Mouse (Mus musculus) mature B cell (primary cell): ENCODE data around the gene Tfpi.
"Not testable (repeated sequence)": the region's sequence is repeated elsewhere in the genome, so short reads cannot be mapped to it uniquely, and the experiment has no call there.

Experiments
- in situ Hi-C: fragments of 300-500 bp; cut with MboI; formaldehyde crosslinking; loops from 2 replicates; pipeline ENCODE4 v1.14.3; 2019

Tfpi gene

DNA sequence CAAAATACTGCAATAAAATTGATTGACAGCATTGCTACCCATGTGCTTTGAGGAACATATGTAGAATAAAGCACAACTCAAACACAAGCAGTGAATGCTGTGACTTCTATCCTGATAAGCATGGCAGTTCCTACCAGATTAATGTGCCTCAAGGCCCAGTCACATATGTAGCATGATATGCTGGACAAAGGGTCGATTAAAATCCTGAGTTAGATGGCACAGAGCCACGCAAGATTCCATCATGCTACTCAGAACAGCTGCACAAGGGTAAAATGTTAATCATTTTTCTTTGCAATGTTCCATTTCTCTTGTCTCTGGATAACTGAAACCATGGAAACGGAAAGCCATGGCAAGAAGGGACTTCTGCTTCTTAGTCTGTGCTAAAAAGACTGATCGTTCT is 80.0 kb downstream of the Tfpi start:
- in situ Hi-C loops = no loop called here

DNA sequence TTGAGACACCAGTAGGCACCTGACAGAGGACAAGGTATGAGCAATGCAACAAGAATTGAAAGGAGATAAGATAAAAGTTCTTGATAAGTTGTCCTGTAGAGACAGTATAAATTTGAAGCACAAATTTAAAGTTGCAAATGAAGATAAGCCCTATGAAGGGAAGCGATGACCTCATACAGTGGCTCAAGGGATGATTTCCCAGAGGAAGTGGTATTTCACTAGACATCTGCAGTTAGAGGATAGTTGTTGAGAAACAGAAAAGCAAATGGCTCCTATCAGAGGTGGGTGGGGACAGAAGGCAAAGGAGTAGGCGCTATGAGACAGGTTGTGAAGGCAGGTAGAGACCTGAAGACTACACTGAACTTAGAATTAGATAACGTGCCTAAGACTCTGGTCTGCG is 83.3 kb downstream of the Tfpi start:
- in situ Hi-C loops = no loop called here

DNA sequence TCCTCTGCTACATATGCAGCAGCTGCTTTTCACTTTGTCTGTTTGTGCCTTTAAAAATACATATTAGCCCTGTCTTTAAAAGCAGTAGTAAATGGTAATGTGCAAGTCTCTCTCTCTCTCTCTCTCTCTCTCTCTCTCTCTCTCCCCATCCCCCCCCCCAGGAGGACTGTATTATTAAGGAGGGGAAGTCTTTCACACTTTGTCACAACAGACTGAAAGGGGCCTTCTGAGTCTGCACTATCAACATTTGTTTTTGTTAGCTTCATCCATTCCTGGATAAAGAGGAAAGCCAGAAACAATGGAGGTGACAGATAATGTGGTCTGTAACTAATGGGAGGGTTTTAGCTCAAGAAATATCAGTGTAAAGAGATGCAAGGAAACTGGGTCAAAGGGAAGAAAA is 87.5 kb downstream of the Tfpi start:
- in situ Hi-C loops = no loop called here

DNA sequence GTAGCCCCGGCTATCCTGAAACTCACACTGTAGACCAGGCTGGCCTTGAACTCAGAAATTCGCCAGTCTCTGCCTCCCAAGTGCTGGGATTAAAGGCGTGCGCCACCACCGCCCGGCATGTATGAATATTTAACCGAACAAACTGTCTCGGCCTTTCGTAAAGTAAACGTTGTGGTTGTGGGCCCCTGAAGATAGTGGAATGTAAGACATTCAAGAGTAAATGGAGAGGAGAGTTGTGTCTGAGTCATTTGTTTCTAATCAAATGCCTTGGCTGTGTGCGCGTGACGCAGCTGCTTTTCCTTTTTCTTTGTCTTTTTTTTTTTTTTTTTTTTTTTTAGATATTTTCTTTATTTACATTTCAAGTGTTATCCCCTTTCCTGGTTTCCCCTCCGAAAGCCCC is 88.0 kb downstream of the Tfpi start:
- in situ Hi-C loops = not testable (repeated sequence)

DNA sequence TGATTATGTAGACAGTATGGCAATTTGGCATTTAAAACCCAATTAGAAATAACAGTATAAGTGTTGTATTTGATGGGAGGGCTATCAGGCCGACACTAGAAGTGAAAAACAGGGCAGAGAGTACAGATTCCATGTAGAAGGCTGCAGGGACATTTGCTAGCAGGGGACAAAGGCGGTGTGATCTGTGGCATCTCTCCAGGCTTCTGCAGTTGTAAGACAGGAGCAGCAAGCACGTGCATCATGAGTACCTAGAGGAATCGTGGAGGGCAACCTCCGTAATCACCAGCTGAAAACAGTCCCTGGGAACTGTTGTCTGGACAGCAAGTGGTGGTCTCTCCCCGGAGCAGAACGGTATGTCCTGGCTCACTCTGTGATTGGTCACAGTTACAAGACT is 88.6 kb downstream of the Tfpi start:
- in situ Hi-C loops = no loop called here

DNA sequence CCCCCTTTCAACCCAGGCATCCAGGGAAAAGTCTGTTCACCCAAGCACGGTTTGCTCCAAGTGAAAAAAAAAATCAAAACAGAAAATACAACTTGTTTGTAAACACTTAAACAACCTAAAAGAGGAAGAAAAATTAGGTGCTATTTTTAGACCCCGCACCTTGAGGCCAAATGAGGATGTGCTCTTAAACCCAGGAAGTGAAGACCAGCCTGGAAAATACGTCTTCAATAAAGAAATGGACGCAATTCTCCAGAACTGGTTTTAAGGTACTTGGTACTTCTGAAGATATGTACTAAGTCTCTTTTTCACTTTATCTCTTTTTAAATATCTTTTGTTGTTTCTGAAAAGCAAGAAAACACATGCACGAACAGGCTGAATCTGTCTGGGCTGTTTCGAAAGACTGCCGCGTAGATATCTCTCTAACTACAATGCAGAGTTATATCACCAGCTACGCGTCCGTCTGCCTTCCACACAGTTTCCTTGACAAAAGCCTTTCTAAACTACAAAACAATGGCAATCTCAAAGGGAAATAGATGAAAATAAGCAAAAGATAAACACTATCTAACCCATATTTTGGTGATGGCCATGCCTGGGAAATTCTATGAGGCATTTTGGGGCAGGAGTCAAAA is 89.1 kb downstream of the Tfpi start:
- in situ Hi-C loops = no loop called here

DNA sequence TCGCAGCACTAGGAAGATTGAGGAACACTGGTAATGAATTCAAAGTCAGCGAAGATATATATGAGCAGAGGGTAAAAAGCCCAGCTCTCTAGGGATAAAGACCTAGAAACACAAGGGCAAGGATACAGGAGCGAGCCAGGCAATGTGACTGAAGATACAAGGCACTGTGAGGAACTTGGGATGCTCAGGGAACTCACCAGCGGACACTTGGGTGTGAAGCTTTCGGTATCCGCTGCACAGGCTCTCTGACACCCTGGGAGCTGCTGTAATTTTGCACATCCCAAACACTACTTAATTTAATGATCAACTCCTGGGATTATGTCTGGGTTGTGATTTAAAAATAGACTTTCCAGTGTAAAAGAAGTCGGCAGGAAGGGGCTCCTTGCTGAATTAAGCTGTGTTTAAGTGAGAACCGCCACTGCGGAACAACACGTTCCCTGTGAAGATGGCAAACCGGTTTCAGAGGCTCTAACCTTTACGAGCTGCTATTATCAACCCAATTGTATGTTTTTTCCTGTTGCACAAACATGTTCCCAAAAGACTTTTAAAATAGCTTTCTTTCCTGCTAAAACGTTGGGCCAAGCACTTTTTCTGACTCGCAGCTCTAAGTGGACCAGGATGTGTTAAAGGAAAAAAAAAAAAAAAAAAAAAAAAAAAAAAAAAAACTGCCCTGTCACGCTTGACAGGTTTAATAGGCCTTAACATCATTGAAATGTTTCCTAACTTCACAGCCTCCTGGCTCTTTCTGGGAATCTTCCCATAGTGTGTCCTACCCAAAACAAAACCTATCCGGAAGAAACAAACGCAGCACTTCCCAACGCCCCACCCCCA is 89.8 kb downstream of the Tfpi start:
- in situ Hi-C loops = no loop called here

DNA sequence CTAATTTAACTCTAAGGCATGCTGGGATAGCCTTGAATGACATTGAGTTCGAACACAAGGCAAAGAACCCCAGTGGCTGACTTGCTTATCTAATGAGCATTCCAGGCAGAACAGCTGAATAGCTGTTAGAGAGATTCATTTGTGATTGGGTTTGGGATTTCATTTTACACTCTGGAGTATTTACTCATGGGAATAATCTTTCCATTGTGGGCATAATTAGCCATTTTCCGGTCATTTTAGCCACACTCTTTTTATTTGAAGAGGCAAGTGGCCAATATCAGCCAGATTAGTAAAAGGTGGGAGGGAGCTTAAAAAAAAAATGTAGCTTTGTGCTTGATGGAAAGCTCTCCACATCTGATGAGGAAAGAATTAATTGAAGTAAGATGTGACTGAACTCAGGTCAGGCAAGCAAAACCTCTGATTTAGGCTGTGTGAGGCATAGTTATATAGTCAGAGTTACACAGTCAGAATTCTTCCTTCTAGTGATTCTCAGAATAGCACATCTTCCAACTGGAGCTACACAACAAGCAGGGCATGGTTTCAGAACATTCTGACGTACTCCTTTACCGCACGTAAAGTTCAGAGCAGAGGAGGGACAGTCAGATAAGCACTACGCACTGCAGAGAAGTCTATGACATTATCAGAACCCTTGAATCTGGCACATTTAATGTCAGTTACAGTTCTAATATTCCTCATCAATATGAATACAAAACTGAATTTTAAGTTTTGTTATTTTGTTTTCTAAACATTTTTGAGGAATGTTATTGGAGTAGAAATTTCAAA is 91.5 kb downstream of the Tfpi start:
- in situ Hi-C loops = no loop called here

DNA sequence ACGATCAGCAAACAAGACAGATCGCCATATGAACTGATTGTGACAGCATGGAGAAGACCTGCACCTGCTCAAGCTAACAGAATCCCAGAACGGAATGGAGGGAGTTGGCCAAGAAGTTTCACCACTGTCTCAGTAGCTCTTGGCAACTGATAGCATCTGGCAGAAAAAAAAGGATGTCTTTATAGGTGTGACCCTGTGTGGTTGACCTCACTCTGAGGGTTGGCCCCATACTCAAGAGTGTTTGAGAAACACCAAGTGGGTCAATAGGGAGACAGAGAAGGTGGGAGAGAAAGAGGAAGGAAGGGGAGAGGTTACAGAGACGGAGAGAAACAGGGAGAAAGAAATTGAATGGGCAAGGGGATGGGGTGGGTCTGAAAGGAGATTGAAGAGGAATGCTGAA is 92.7 kb downstream of the Tfpi start:
- in situ Hi-C loops = no loop called here
